In the genomic region with DNA sequence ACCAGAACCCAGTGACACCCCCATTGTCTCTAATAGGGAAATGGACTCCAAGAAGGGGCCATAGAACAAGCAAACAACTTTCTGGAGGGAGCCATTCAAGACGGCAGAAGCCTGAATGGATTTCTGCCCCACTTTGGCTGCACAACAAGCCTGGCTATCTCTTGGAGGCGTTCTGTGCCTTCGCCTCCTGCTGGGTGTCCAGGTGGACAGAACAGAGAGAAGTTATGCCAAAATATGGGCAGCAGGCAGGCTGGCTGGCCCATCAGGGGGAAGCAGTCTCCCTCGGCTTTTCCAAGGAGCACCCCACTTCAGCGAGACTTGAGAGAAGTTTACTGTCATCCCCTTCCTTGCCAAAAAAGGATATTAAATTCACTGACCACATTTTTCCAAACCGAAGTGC, we compare ENCODE assay signal across 18 mouse cellular contexts.
DNase-seq lines count a peak whose midpoint lies in the region; ATAC-seq lines count a peak whose summit lies in the region.
"Had no signal": no experiment of that assay in that cellular context is flagged by ENCODE, and none has a peak within 500 bp of the region (broad histone marks: within the 10 kb centered on the region; RNA-seq: fewer than 3 reads in every experiment).

No protein-coding gene starts in this region.

- H3K9me3 ChIP-seq in limb, embryonic 11.5 days (ENCODE audit: control insufficient read depth, low read length): no peaks in the 10 kb centered on the region
- H3K9me3 ChIP-seq: intestine, embryonic 15.5 days; liver, embryonic 13.5 days; midbrain, embryonic 12.5 days; neural tube, embryonic 13.5 days had no signal

- H3K27ac ChIP-seq in limb, embryonic 11.5 days (replicated peaks; ENCODE audit: low read depth, low read length): peak overlapping the region; percentile 75
- H3K27ac ChIP-seq: hindbrain, embryonic 14.5 days; intestine, embryonic 15.5 days; liver, embryonic 13.5 days; midbrain, embryonic 12.5 days had no signal

- peak; percentile 67 for DNase-seq in brain, adult 2 months (ENCODE audit: low read depth, low spot score)
- DNase-seq in cerebellum, adult 11 months: peak; percentile 65
- DNase-seq in cerebellum, postnatal 10 days: peak; percentile 76 to 81
- DNase-seq in limb, embryonic 11.5 days (ENCODE audit: low spot score): no peak
- no peak for DNase-seq in heart, postnatal 10 days
- no peak for DNase-seq in adrenal gland, adult 2 months
- no peak for DNase-seq in layer of hippocampus, postnatal 36 days
- DNase-seq: heart, postnatal 14 days; liver, embryonic 13.5 days; spleen, adult 18-20 months; thymus, adult 18-20 months; thymus, postnatal 4 days had no signal

- no peak for ATAC-seq in limb, embryonic 11.5 days (ENCODE audit: insufficient number of reproducible peaks, low FRiP score, low TSS enrichment, low read depth)
- ATAC-seq: forebrain, embryonic 16.5 days had no signal

- peaks cover 14% of the 10 kb centered on the region; the same call in 1 of the 2 replicates for H3K4me1 ChIP-seq in limb, embryonic 11.5 days (ENCODE audit: control insufficient read depth, insufficient read depth, low read length)
- H3K4me1 ChIP-seq: liver, embryonic 13.5 days; midbrain, embryonic 12.5 days; neural tube, embryonic 13.5 days had no signal

- H3K36me3 ChIP-seq in limb, embryonic 11.5 days (ENCODE audit: control insufficient read depth, insufficient read depth, low read length): no peaks in the 10 kb centered on the region
- H3K36me3 ChIP-seq: intestine, embryonic 15.5 days; liver, embryonic 13.5 days; midbrain, embryonic 12.5 days; neural tube, embryonic 13.5 days had no signal

- no peak overlapping the region for H3K4me3 ChIP-seq in limb, embryonic 11.5 days (ENCODE audit: low read depth, low read length)
- H3K4me3 ChIP-seq: intestine, embryonic 15.5 days; liver, embryonic 13.5 days; midbrain, embryonic 12.5 days; neural tube, embryonic 13.5 days had no signal

- peaks cover 2% of the 10 kb centered on the region; the same call in 1 of the 2 replicates for H3K27me3 ChIP-seq in limb, embryonic 11.5 days (ENCODE audit: control insufficient read depth, insufficient read depth, low read length)
- H3K27me3 ChIP-seq: intestine, embryonic 15.5 days; liver, embryonic 13.5 days; neural tube, embryonic 13.5 days had no signal

- H3K9ac ChIP-seq in limb, embryonic 11.5 days (ENCODE audit: low read length): no peak overlapping the region
- H3K9ac ChIP-seq: hindbrain, embryonic 14.5 days; intestine, embryonic 15.5 days; liver, embryonic 13.5 days; midbrain, embryonic 12.5 days; neural tube, embryonic 13.5 days had no signal

- no peak overlapping the region for H3K4me2 ChIP-seq in limb, embryonic 11.5 days (ENCODE audit: low read depth, severe bottlenecking)
- H3K4me2 ChIP-seq: heart, embryonic 11.5 days; hindbrain, embryonic 14.5 days; intestine, embryonic 15.5 days; liver, embryonic 13.5 days; midbrain, embryonic 12.5 days; neural tube, embryonic 13.5 days had no signal

- WGBS in limb, embryonic 11.5 days: 77% methylated on average over 6 of the region's 6 CpGs

- intact Hi-C loops in heart, postnatal 10 days (cut with DNase I): no loop called here

Comparison
In these comparisons a context has a peak if more than half of its experiments do, and no peak if none do; other contexts are left out.
1. DNase-seq: peak in brain, adult 2 months (single experiment), cerebellum, adult 11 months (single experiment) and cerebellum, postnatal 10 days (2 of 2); none in limb, embryonic 11.5 days (single experiment), heart, postnatal 10 days (0 of 2), adrenal gland, adult 2 months (single experiment) and layer of hippocampus, postnatal 36 days (0 of 2).